Mouse (Mus musculus): ENCODE data around the gene Cdc25a. TPM values are rescaled to one million over a fixed set of nuclear protein-coding genes. Genes with fewer than 3 reads are reported as not detected.

Cdc25a gene
- 38.7 and 39.5 TPM in 2 replicates for polyA plus RNA-seq (2016; fragmentation: Nextera tagmentation; extraction: Ambion mirVana)

DNA sequence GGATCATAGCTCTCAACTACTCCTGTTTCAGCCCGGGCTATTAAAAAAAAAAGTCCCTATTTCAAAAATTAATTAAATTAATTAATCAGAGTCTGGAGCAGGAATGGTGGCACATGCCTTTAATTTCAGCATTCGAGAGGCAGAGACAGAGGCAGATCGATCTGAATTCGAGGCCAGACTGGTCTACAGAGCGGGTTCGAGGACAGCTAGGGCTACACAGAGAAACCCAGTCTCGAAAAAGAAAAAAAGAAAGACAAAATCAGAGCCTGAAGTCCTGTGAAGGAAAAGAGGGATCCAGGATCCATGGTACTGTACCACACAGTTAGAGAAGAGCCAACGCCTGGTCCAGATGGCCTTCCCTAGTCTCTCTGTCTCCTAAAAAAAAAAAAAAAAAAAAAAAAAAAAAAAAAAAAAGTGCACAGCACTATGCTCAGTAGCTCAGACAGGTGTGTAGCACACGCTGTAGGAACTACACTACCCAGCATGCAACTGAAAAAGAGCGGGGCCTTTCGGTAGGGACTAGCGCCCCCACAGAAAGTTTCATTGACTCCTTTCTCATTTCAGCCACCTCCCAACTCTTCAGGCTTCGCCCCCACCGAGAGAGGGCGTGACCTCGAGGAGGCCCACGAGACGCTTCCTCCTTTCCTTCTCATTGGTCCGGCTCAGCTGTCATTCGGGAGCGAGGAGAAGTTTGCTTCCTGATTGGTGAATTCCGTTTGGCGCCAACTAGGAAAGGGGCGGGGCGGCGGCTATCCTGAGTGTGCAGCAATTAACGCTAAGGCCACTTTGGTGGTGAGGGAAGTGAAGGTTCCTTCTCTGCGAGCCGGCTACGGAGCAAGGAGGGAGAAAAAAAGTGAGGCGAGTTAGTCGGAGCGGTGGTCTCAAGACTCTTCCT is at the start of gene Cdc25a:
Gene Cdc25a, plus strand, starts transcription at position 783 of the 895 bp plus-strand sequence.
- WGBS: 7% methylated on average over 33 of the region's 33 CpGs
- H3K4me1 ChIP-seq: peaks cover 27% of the 10 kb centered on the region
- H3K36me3 ChIP-seq: peaks cover 30% of the 10 kb centered on the region
- peak; percentile 98 for DNase-seq (ENCODE audit: low spot score)
- no peaks in the 10 kb centered on the region for H3K27me3 ChIP-seq (ENCODE audit: low read depth, poor library complexity, severe bottlenecking)
- peak within 1 kb of the TSS; percentile 99 for H3K4me3 ChIP-seq
- peak within 1 kb of the TSS; percentile 96 for H3K27ac ChIP-seq (replicated peaks)
- H3K9me3 ChIP-seq (replicated peaks): no peaks in the 10 kb centered on the region

- H3K9me3 ChIP-seq (replicated peaks): no peaks in the 10 kb centered on the region
- 69% methylated on average over 4 of the region's 4 CpGs for WGBS
- H3K27ac ChIP-seq (replicated peaks): no peak overlapping the region
- no peaks in the 10 kb centered on the region for H3K27me3 ChIP-seq (ENCODE audit: low read depth, poor library complexity, severe bottlenecking)
- peaks cover 17% of the 10 kb centered on the region for H3K36me3 ChIP-seq
- no peak overlapping the region for H3K4me3 ChIP-seq
- H3K4me1 ChIP-seq: no peaks in the 10 kb centered on the region
- no peak for DNase-seq (ENCODE audit: low spot score)
Observed at GRCm38 (mm10) chr9:109825739-109826138, 49.6 kb upstream of the Cdc25a start.

DNA sequence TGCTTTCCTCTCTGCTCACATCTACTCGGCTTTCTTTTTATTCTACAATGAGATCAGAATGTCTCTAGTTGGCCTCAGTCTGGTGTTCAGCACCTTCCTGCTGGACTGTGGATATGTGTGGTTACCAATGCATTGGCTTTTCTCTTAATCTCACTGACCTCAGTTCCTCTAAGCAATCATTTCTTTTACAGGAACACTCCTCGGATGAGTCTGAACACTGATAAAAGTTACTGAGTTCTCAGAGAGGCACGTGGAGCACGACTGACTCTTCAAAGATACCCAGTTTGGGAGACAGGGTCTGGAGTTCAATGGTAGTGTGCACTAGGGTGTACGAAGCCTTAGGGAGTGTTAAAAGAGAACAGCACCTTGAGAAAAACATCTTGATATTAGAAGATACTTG is 49.2 kb upstream of the Cdc25a start:
- no peaks in the 10 kb centered on the region for H3K9me3 ChIP-seq (replicated peaks)
- 78% methylated on average over 5 of the region's 5 CpGs for WGBS

GRCm38 (mm10) chr9:109832391-109833087 is 42.8 kb upstream of the Cdc25a start, which contains the start of gene Nme6:
Gene Nme6 (plus strand): TSS chr9:109832749.
- peak; percentile 92 for DNase-seq (ENCODE audit: low spot score)
- Histone ChIP-seq H3K27ac (replicated peaks) (peak within 1 kb of the TSS; percentile 87), H3K4me3 (peak within 1 kb of the TSS; percentile 62), H3K36me3 (peaks cover 51% of the 10 kb centered on the region), H3K4me1 (peaks cover 15% of the 10 kb centered on the region), H3K27me3 (ENCODE audit: low read depth, poor library complexity, severe bottlenecking) (no peaks in the 10 kb centered on the region), H3K9me3 (replicated peaks) (no peaks in the 10 kb centered on the region)
- under 1% methylated on average over 32 of the region's 32 CpGs for WGBS

More for the DNA sequence above, 49.2 kb upstream of the Cdc25a start:
- Histone ChIP-seq H3K27me3 (ENCODE audit: low read depth, poor library complexity, severe bottlenecking) (no peaks in the 10 kb centered on the region), H3K36me3 (peaks cover 21% of the 10 kb centered on the region), H3K4me1 (no peaks in the 10 kb centered on the region), H3K4me3 (no peak overlapping the region), H3K27ac (replicated peaks) (no peak overlapping the region)
- no peak for DNase-seq (ENCODE audit: low spot score)

DNA sequence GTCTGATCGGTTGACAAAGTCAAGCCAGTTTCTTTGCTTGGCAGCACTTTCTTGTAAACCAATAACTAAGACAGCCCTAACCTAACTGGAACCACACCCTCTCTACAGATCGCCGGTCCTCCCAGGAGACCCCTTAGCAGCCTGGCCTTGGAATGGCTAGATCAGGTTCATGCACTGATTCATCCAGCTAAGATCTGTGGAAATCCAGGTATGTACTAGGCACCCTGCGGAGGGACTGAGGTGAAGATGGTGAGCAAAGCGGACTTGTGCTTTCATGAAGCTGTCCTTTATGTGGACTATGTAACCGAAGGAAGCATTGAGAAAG is 42.3 kb upstream of the Cdc25a start:
- peaks cover 15% of the 10 kb centered on the region for H3K4me1 ChIP-seq
- WGBS: 13% methylated on average over 6 of the region's 6 CpGs
- H3K27me3 ChIP-seq (ENCODE audit: low read depth, poor library complexity, severe bottlenecking): no peaks in the 10 kb centered on the region
- peak overlapping the region; percentile 87 for H3K27ac ChIP-seq (replicated peaks)
- H3K4me3 ChIP-seq: peak overlapping the region; percentile 62
- H3K36me3 ChIP-seq: peaks cover 56% of the 10 kb centered on the region
- DNase-seq (ENCODE audit: low spot score): no peak
- no peaks in the 10 kb centered on the region for H3K9me3 ChIP-seq (replicated peaks)

GRCm38 (mm10) chr9:109849312-109849758 is 26.0 kb upstream of the Cdc25a start, which contains the start of gene Camp:
Gene Camp (minus strand): TSS chr9:109849617.
- WGBS: 87% methylated on average over 6 of the region's 6 CpGs
- no peaks in the 10 kb centered on the region for H3K27me3 ChIP-seq (ENCODE audit: low read depth, poor library complexity, severe bottlenecking)
- no peak within 1 kb of the TSS for H3K27ac ChIP-seq (replicated peaks)
- peaks cover 8% of the 10 kb centered on the region for H3K36me3 ChIP-seq
- no peak for DNase-seq (ENCODE audit: low spot score)
- no peak within 1 kb of the TSS for H3K4me3 ChIP-seq
- H3K9me3 ChIP-seq (replicated peaks): no peaks in the 10 kb centered on the region
- H3K4me1 ChIP-seq: no peaks in the 10 kb centered on the region

DNA sequence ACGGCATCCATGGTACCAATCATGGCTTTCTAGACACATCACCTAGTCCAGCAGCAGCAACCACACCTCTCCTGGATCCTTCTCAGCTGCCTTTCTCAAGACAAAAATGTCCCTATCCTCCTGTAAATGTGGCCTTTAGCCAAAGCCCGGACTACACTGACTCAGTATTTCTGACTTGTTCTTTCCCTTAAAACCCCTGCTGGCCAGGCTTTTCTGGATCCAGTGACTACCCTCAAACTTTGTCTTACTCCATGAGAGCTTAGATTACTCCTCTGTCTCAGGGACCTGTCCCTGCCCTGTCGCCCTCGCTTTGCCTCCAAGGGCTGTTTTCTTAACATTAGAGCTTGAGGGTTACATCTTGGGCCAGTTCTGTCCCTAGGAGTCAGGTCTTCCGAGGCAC is 25.3 kb upstream of the Cdc25a start:
- no peaks in the 10 kb centered on the region for H3K27me3 ChIP-seq (ENCODE audit: low read depth, poor library complexity, severe bottlenecking)
- no peak for DNase-seq (ENCODE audit: low spot score)
- no peak overlapping the region for H3K27ac ChIP-seq (replicated peaks)
- WGBS: 88% methylated on average over 5 of the region's 5 CpGs
- no peaks in the 10 kb centered on the region for H3K9me3 ChIP-seq (replicated peaks)
- peaks cover 6% of the 10 kb centered on the region for H3K36me3 ChIP-seq
- H3K4me1 ChIP-seq: no peaks in the 10 kb centered on the region
- H3K4me3 ChIP-seq: no peak overlapping the region

DNA sequence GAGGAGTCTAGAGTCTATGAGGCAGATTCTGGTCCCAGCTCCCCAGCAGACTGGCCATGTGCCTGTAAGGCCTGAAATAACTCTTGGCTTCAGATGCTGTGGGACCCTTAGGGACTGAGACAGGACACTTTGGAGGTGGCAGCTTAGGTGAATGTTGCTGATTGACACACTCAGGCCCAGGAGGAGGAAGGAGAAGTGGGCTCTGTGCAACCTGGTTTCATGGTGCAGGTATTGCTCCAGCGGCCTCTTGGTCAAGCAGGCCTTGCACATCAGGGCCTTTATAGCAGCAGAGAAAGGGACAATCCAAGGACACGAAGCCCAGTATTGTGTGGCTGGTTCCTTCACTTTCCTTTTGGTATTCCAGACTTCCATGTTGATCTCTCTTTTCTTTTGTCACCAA is 21.0 kb upstream of the Cdc25a start:
- H3K4me3 ChIP-seq: no peak overlapping the region
- no peaks in the 10 kb centered on the region for H3K27me3 ChIP-seq (ENCODE audit: low read depth, poor library complexity, severe bottlenecking)
- H3K27ac ChIP-seq (replicated peaks): no peak overlapping the region
- H3K4me1 ChIP-seq: 0 out of 2 replicates have a peak, but pooled peaks cover 3% of the 10 kb centered on the region
- WGBS: 92% methylated on average over 2 of the region's 2 CpGs
- no peaks in the 10 kb centered on the region for H3K36me3 ChIP-seq
- DNase-seq (ENCODE audit: low spot score): no peak
- no peaks in the 10 kb centered on the region for H3K9me3 ChIP-seq (replicated peaks)

DNA sequence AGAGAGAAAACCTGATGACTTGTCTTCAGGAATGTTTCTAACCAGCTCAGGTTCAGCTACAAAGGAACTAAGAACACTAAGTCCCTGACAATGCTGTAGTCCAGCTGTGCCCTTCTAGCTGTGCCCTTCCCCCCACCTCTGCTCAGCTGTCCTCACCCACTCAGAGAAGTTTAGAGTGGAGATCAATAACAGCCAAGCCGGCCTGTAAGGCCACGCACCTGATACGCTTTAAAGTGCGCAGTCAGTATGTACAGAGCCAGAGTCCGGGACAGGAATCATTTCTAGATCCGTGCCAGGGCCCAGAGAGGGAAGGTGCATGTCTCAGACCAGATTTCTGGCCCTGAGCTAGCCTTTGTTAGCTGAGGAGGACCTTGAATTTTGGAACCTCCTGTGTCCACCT is 19.4 kb upstream of the Cdc25a start:
- H3K27ac ChIP-seq (replicated peaks): no peak overlapping the region
- no peak overlapping the region for H3K4me3 ChIP-seq
- H3K27me3 ChIP-seq (ENCODE audit: low read depth, poor library complexity, severe bottlenecking): no peaks in the 10 kb centered on the region
- 83% methylated on average over 6 of the region's 6 CpGs for WGBS
- no peaks in the 10 kb centered on the region for H3K9me3 ChIP-seq (replicated peaks)
- H3K36me3 ChIP-seq: no peaks in the 10 kb centered on the region
- DNase-seq (ENCODE audit: low spot score): no peak
- H3K4me1 ChIP-seq: 0 out of 2 replicates have a peak, but pooled peaks cover 3% of the 10 kb centered on the region

- 22% methylated on average over 20 of the region's 20 CpGs for WGBS
- Histone ChIP-seq H3K9me3 (replicated peaks) (no peaks in the 10 kb centered on the region), H3K27ac (replicated peaks) (no peak overlapping the region), H3K27me3 (ENCODE audit: low read depth, poor library complexity, severe bottlenecking) (peaks cover 9% of the 10 kb centered on the region; the same call in 1 of the 2 replicates), H3K36me3 (no peaks in the 10 kb centered on the region), H3K4me3 (0 out of 2 replicates have a peak overlapping the region, but pooled peaks have one; percentile 18), H3K4me1 (no peaks in the 10 kb centered on the region)
- peak; percentile 84 for DNase-seq (ENCODE audit: low spot score)
Observed at GRCm38 (mm10) chr9:109862397-109863044, 12.9 kb upstream of the Cdc25a start.

DNA sequence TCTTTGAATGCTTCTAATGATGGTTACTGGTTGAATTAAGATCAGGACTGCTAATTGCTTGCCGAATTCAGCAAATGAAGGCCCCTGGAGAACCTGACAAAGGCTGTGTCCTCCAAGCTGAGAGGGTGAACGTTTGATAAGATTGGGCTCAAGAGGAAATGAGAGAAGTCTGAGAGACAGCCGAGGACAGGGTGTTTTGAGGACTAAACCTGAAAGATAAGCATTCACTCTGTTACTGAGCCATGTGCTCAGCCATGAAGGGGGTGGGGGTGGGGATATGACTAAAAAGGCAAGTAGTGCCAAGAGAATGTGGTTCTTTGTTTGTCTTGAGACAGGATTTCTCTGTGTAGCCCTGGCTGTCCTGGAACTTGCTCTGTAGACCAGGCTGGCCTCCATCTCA is 12.3 kb upstream of the Cdc25a start:
- no peak for DNase-seq (ENCODE audit: low spot score)
- Histone ChIP-seq H3K4me3 (no peak overlapping the region), H3K9me3 (replicated peaks) (no peaks in the 10 kb centered on the region), H3K27ac (replicated peaks) (no peak overlapping the region), H3K36me3 (no peaks in the 10 kb centered on the region), H3K27me3 (ENCODE audit: low read depth, poor library complexity, severe bottlenecking) (peaks cover 9% of the 10 kb centered on the region; the same call in 1 of the 2 replicates), H3K4me1 (no peaks in the 10 kb centered on the region)
- 70% methylated on average over 3 of the region's 3 CpGs for WGBS

DNA sequence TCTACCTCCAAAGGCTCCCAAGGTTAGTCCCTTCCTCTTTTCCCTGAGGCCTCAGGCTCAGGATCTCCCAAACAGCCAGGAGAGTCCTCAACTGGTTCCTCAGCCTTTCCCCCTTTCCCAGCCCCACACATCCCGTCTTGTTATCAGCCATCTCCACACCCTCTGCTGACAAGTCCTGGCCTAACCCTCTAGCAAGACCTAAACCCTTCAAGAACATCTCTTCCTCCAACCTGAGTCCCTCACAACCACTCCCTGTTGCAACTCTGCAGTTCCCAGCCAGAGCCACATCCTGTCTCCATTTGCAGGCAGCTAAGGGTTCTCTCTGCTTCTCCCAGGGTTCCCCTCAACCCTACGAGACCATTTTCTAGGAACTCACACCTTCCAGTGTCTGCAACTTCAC is 9.2 kb upstream of the Cdc25a start:
- Histone ChIP-seq H3K4me3 (no peak overlapping the region), H3K36me3 (no peaks in the 10 kb centered on the region), H3K9me3 (replicated peaks) (no peaks in the 10 kb centered on the region), H3K27me3 (ENCODE audit: low read depth, poor library complexity, severe bottlenecking) (peaks cover 9% of the 10 kb centered on the region; the same call in 1 of the 2 replicates), H3K4me1 (peaks cover 3% of the 10 kb centered on the region; the same call in 1 of the 2 replicates), H3K27ac (replicated peaks) (no peak overlapping the region)
- DNase-seq (ENCODE audit: low spot score): no peak
- whole genome bisulfite sequencing: 70% methylated on average over 2 of the region's 2 CpGs

Data from midbrain, embryonic 10.5 days (tissue).